Mouse (Mus musculus): ENCODE data around the gene 1700012B07Rik. TPM values are rescaled to one million over a fixed set of nuclear protein-coding genes. Genes with fewer than 3 reads are reported as not detected.

1700012B07Rik gene
- polyA plus RNA-seq, 1 experiment from 2014 or later: not detected

- no peaks in the 10 kb centered on the region for H3K36me3 ChIP-seq (ENCODE audit: control insufficient read depth, insufficient read depth, low read length)
- H3K9ac ChIP-seq (ENCODE audit: low read length): no peak overlapping the region
- WGBS: 96% methylated on average over 2 of the region's 2 CpGs
- no peaks in the 10 kb centered on the region for H3K9me3 ChIP-seq (ENCODE audit: control insufficient read depth, low read length)
- no peak for DNase-seq (ENCODE audit: low spot score)
- H3K4me1 ChIP-seq (ENCODE audit: control insufficient read depth, insufficient read depth, low read length): no peaks in the 10 kb centered on the region
- no peak overlapping the region for H3K27ac ChIP-seq (ENCODE audit: low read depth, low read length)
- ATAC-seq (ENCODE audit: insufficient read depth, low FRiP score, low TSS enrichment): no peak
- H3K4me2 ChIP-seq (ENCODE audit: low read depth): no peak overlapping the region
- no peak overlapping the region for H3K4me3 ChIP-seq (ENCODE audit: low read depth, low read length)
- H3K27me3 ChIP-seq (ENCODE audit: control insufficient read depth, insufficient read depth, low read length): no peaks in the 10 kb centered on the region
These were observed 35.9 kb downstream of the 1700012B07Rik start for GRCm38 (mm10) chr11:109791965-109792364.

GRCm38 (mm10) chr11:109790221-109790620, 37.6 kb downstream of the 1700012B07Rik start:
- ATAC-seq (ENCODE audit: insufficient read depth, low FRiP score, low TSS enrichment) (no peak), DNase-seq (ENCODE audit: low spot score) (no peak)
- Histone ChIP-seq H3K4me3 (ENCODE audit: low read depth, low read length) (no peak overlapping the region), H3K4me2 (ENCODE audit: low read depth) (no peak overlapping the region), H3K36me3 (ENCODE audit: control insufficient read depth, insufficient read depth, low read length) (no peaks in the 10 kb centered on the region), H3K27me3 (ENCODE audit: control insufficient read depth, insufficient read depth, low read length) (no peaks in the 10 kb centered on the region), H3K9ac (ENCODE audit: low read length) (no peak overlapping the region), H3K4me1 (ENCODE audit: control insufficient read depth, insufficient read depth, low read length) (no peaks in the 10 kb centered on the region), H3K9me3 (ENCODE audit: control insufficient read depth, low read length) (no peaks in the 10 kb centered on the region), H3K27ac (ENCODE audit: low read depth, low read length) (no peak overlapping the region)
- WGBS: 87% methylated on average over 8 of the region's 8 CpGs

- no peaks in the 10 kb centered on the region for H3K4me1 ChIP-seq (ENCODE audit: control insufficient read depth, insufficient read depth, low read length)
- H3K27ac ChIP-seq (ENCODE audit: low read depth, low read length): no peak overlapping the region
- no peak overlapping the region for H3K4me3 ChIP-seq (ENCODE audit: low read depth, low read length)
- no peak overlapping the region for H3K4me2 ChIP-seq (ENCODE audit: low read depth)
- no peak overlapping the region for H3K9ac ChIP-seq (ENCODE audit: low read length)
- H3K36me3 ChIP-seq (ENCODE audit: control insufficient read depth, insufficient read depth, low read length): no peaks in the 10 kb centered on the region
- DNase-seq (ENCODE audit: low spot score) (no peak), ATAC-seq (ENCODE audit: insufficient read depth, low FRiP score, low TSS enrichment) (no peak)
- H3K27me3 ChIP-seq (ENCODE audit: control insufficient read depth, insufficient read depth, low read length): no peaks in the 10 kb centered on the region
- WGBS: 84% methylated on average over 5 of the region's 5 CpGs
- H3K9me3 ChIP-seq (ENCODE audit: control insufficient read depth, low read length): no peaks in the 10 kb centered on the region
These were observed 42.5 kb downstream of the 1700012B07Rik start for GRCm38 (mm10) chr11:109785392-109785791.

- Histone ChIP-seq H3K4me1 (ENCODE audit: control insufficient read depth, insufficient read depth, low read length) (no peaks in the 10 kb centered on the region), H3K4me3 (ENCODE audit: low read depth, low read length) (no peak overlapping the region), H3K36me3 (ENCODE audit: control insufficient read depth, insufficient read depth, low read length) (no peaks in the 10 kb centered on the region), H3K27me3 (ENCODE audit: control insufficient read depth, insufficient read depth, low read length) (no peaks in the 10 kb centered on the region), H3K4me2 (ENCODE audit: low read depth) (no peak overlapping the region), H3K27ac (ENCODE audit: low read depth, low read length) (no peak overlapping the region), H3K9me3 (ENCODE audit: control insufficient read depth, low read length) (no peaks in the 10 kb centered on the region), H3K9ac (ENCODE audit: low read length) (no peak overlapping the region)
- WGBS: 94% methylated on average over 1 of the region's 1 CpGs
- ATAC-seq (ENCODE audit: insufficient read depth, low FRiP score, low TSS enrichment) (no peak), DNase-seq (ENCODE audit: low spot score) (no peak)
These were observed 56.5 kb downstream of the 1700012B07Rik start for GRCm38 (mm10) chr11:109771381-109771780.

- Histone ChIP-seq H3K9me3 (ENCODE audit: control insufficient read depth, low read length) (no peaks in the 10 kb centered on the region), H3K9ac (ENCODE audit: low read length) (no peak overlapping the region), H3K27me3 (ENCODE audit: control insufficient read depth, insufficient read depth, low read length) (no peaks in the 10 kb centered on the region), H3K4me1 (ENCODE audit: control insufficient read depth, insufficient read depth, low read length) (no peaks in the 10 kb centered on the region), H3K4me2 (ENCODE audit: low read depth) (no peak overlapping the region), H3K27ac (ENCODE audit: low read depth, low read length) (no peak overlapping the region), H3K4me3 (ENCODE audit: low read depth, low read length) (no peak overlapping the region), H3K36me3 (ENCODE audit: control insufficient read depth, insufficient read depth, low read length) (no peaks in the 10 kb centered on the region)
- DNase-seq (ENCODE audit: low spot score) (no peak), ATAC-seq (ENCODE audit: insufficient read depth, low FRiP score, low TSS enrichment) (no peak)
- WGBS: 90% methylated on average over 14 of the region's 14 CpGs
These were observed 57.7 kb downstream of the 1700012B07Rik start for GRCm38 (mm10) chr11:109770185-109770584.

GRCm38 (mm10) chr11:109769091-109769490, 58.8 kb downstream of the 1700012B07Rik start:
- H3K27ac ChIP-seq (ENCODE audit: low read depth, low read length): no peak overlapping the region
- H3K27me3 ChIP-seq (ENCODE audit: control insufficient read depth, insufficient read depth, low read length): no peaks in the 10 kb centered on the region
- no peaks in the 10 kb centered on the region for H3K4me1 ChIP-seq (ENCODE audit: control insufficient read depth, insufficient read depth, low read length)
- H3K9me3 ChIP-seq (ENCODE audit: control insufficient read depth, low read length): no peaks in the 10 kb centered on the region
- WGBS: 84% methylated on average over 5 of the region's 5 CpGs
- no peak overlapping the region for H3K4me3 ChIP-seq (ENCODE audit: low read depth, low read length)
- DNase-seq (ENCODE audit: low spot score) (no peak), ATAC-seq (ENCODE audit: insufficient read depth, low FRiP score, low TSS enrichment) (no peak)
- H3K9ac ChIP-seq (ENCODE audit: low read length): no peak overlapping the region
- no peaks in the 10 kb centered on the region for H3K36me3 ChIP-seq (ENCODE audit: control insufficient read depth, insufficient read depth, low read length)
- H3K4me2 ChIP-seq (ENCODE audit: low read depth): no peak overlapping the region

GRCm38 (mm10) chr11:109760063-109760462, 67.8 kb downstream of the 1700012B07Rik start:
- Histone ChIP-seq H3K9me3 (ENCODE audit: control insufficient read depth, low read length) (no peaks in the 10 kb centered on the region), H3K4me3 (ENCODE audit: low read depth, low read length) (no peak overlapping the region), H3K4me2 (ENCODE audit: low read depth) (no peak overlapping the region), H3K27me3 (ENCODE audit: control insufficient read depth, insufficient read depth, low read length) (no peaks in the 10 kb centered on the region), H3K27ac (ENCODE audit: low read depth, low read length) (no peak overlapping the region), H3K9ac (ENCODE audit: low read length) (no peak overlapping the region), H3K36me3 (ENCODE audit: control insufficient read depth, insufficient read depth, low read length) (no peaks in the 10 kb centered on the region), H3K4me1 (ENCODE audit: control insufficient read depth, insufficient read depth, low read length) (no peaks in the 10 kb centered on the region)
- DNase-seq (ENCODE audit: low spot score): no peak
- 86% methylated on average over 7 of the region's 7 CpGs for WGBS
- no peak for ATAC-seq (ENCODE audit: insufficient read depth, low FRiP score, low TSS enrichment)

GRCm38 (mm10) chr11:109758616-109759215, 69.1 kb downstream of the 1700012B07Rik start:
- no peaks in the 10 kb centered on the region for H3K27me3 ChIP-seq (ENCODE audit: control insufficient read depth, insufficient read depth, low read length)
- DNase-seq (ENCODE audit: low spot score) (no peak), ATAC-seq (ENCODE audit: insufficient read depth, low FRiP score, low TSS enrichment) (no peak)
- H3K27ac ChIP-seq (ENCODE audit: low read depth, low read length): no peak overlapping the region
- WGBS: 92% methylated on average over 2 of the region's 2 CpGs
- no peaks in the 10 kb centered on the region for H3K36me3 ChIP-seq (ENCODE audit: control insufficient read depth, insufficient read depth, low read length)
- no peaks in the 10 kb centered on the region for H3K9me3 ChIP-seq (ENCODE audit: control insufficient read depth, low read length)
- H3K4me3 ChIP-seq (ENCODE audit: low read depth, low read length): no peak overlapping the region
- H3K9ac ChIP-seq (ENCODE audit: low read length): no peak overlapping the region
- H3K4me2 ChIP-seq (ENCODE audit: low read depth): no peak overlapping the region
- H3K4me1 ChIP-seq (ENCODE audit: control insufficient read depth, insufficient read depth, low read length): no peaks in the 10 kb centered on the region

- no peak for ATAC-seq (ENCODE audit: insufficient read depth, low FRiP score, low TSS enrichment)
- Histone ChIP-seq H3K36me3 (ENCODE audit: control insufficient read depth, insufficient read depth, low read length) (no peaks in the 10 kb centered on the region), H3K4me1 (ENCODE audit: control insufficient read depth, insufficient read depth, low read length) (no peaks in the 10 kb centered on the region; the same call in 1 of the 2 replicates), H3K4me3 (ENCODE audit: low read depth, low read length) (no peak overlapping the region), H3K9ac (ENCODE audit: low read length) (no peak overlapping the region), H3K9me3 (ENCODE audit: control insufficient read depth, low read length) (no peaks in the 10 kb centered on the region), H3K27ac (ENCODE audit: low read depth, low read length) (no peak overlapping the region), H3K4me2 (ENCODE audit: low read depth) (no peak overlapping the region), H3K27me3 (ENCODE audit: control insufficient read depth, insufficient read depth, low read length) (no peaks in the 10 kb centered on the region)
- 69% methylated on average over 7 of the region's 7 CpGs for WGBS
- no peak for DNase-seq (ENCODE audit: low spot score)
These were observed 73.7 kb downstream of the 1700012B07Rik start for GRCm38 (mm10) chr11:109754105-109754602.

Data from neural tube, embryonic 11.5 days (tissue).